Comparison of ENCODE assay signal across 17 mouse cellular contexts in genomic region chr8:92134434-92134833, GRCm38 (mm10).
DNase-seq lines count a peak whose midpoint lies in the region; ATAC-seq and TF ChIP-seq lines count a peak whose summit lies in the region.
"Had no signal": no experiment of that assay in that cellular context is flagged by ENCODE, and none has a peak within 500 bp of the region (broad histone marks: within the 10 kb centered on the region; RNA-seq: fewer than 3 reads in every experiment).

No protein-coding gene starts in this region.

- H3K4me2 ChIP-seq in forebrain, embryonic 16.5 days (ENCODE audit: low read length): peak overlapping the region; percentile 41
- no peak overlapping the region for H3K4me2 ChIP-seq in midbrain, embryonic 13.5 days (replicated peaks)
- no peak overlapping the region for H3K4me2 ChIP-seq in liver, embryonic 12.5 days
- H3K4me2 ChIP-seq: limb, embryonic 12.5 days; lung, embryonic 15.5 days had no signal

- ATAC-seq in forebrain, embryonic 16.5 days: peak; percentile 53
- peak; percentile 55 for ATAC-seq in midbrain, embryonic 13.5 days
- ATAC-seq in liver, embryonic 12.5 days: no peak

- peaks cover 18% of the 10 kb centered on the region for H3K27me3 ChIP-seq in E14TG2a.4 (ENCODE audit: insufficient read depth, low read length)
- peaks cover 9% of the 10 kb centered on the region for H3K27me3 ChIP-seq in forebrain, embryonic 16.5 days (replicated peaks; ENCODE audit: control insufficient read depth, insufficient read depth, low read length)
- peaks cover 49% of the 10 kb centered on the region for H3K27me3 ChIP-seq in midbrain, embryonic 13.5 days
- peaks cover 34% of the 10 kb centered on the region; the same call in 1 of the 2 replicates for H3K27me3 ChIP-seq in liver, embryonic 12.5 days (replicated peaks)
- H3K27me3 ChIP-seq: CH12.LX; embryonic facial prominence, embryonic 12.5 days had no signal

- peaks cover 3% of the 10 kb centered on the region; the same call in 1 of the 2 replicates for H3K9me3 ChIP-seq in E14TG2a.4 (ENCODE audit: low read length)
- H3K9me3 ChIP-seq in forebrain, embryonic 16.5 days (ENCODE audit: control insufficient read depth, low read length): 0 out of 2 replicates have a peak, but pooled peaks cover 3% of the 10 kb centered on the region
- no peaks in the 10 kb centered on the region for H3K9me3 ChIP-seq in midbrain, embryonic 13.5 days
- no peaks in the 10 kb centered on the region for H3K9me3 ChIP-seq in liver, embryonic 12.5 days (replicated peaks)
- H3K9me3 ChIP-seq: embryonic facial prominence, embryonic 12.5 days; limb, embryonic 12.5 days; lung, embryonic 15.5 days had no signal

- peak overlapping the region; percentile 69; the same call in 1 of the 2 replicates for H3K27ac ChIP-seq in forebrain, embryonic 16.5 days (ENCODE audit: low read length)
- peak overlapping the region; percentile 78 for H3K27ac ChIP-seq in midbrain, embryonic 13.5 days
- no peak overlapping the region for H3K27ac ChIP-seq in liver, embryonic 12.5 days
- H3K27ac ChIP-seq: limb, embryonic 12.5 days; lung, embryonic 15.5 days had no signal

- no peak overlapping the region for H3K9ac ChIP-seq in forebrain, embryonic 16.5 days (replicated peaks; ENCODE audit: low read depth, low read length)
- H3K9ac ChIP-seq in midbrain, embryonic 13.5 days (replicated peaks): no peak overlapping the region
- H3K9ac ChIP-seq in liver, embryonic 12.5 days: no peak overlapping the region
- H3K9ac ChIP-seq: embryonic facial prominence, embryonic 12.5 days; limb, embryonic 12.5 days; lung, embryonic 15.5 days had no signal

- H3K36me3 ChIP-seq in E14TG2a.4 (ENCODE audit: insufficient read depth, low read length): no peaks in the 10 kb centered on the region
- H3K36me3 ChIP-seq in forebrain, embryonic 16.5 days (ENCODE audit: control insufficient read depth, insufficient read depth): no peaks in the 10 kb centered on the region
- no peaks in the 10 kb centered on the region for H3K36me3 ChIP-seq in midbrain, embryonic 13.5 days
- no peaks in the 10 kb centered on the region for H3K36me3 ChIP-seq in liver, embryonic 12.5 days
- H3K36me3 ChIP-seq: embryonic facial prominence, embryonic 12.5 days; limb, embryonic 12.5 days; lung, embryonic 15.5 days had no signal

- 5% methylated on average over 5 of the region's 5 CpGs for WGBS in forebrain, embryonic 16.5 days
- 6% methylated on average over 5 of the region's 5 CpGs for WGBS in midbrain, embryonic 13.5 days
- 26% methylated on average over 5 of the region's 5 CpGs for WGBS in liver, embryonic 12.5 days (ENCODE audit: insufficient replicate concordance)

- DNase-seq in ZHBTc4 (ENCODE audit: low read depth, low spot score): peak; percentile 51
- DNase-seq in adrenal gland, postnatal 14 days: no peak
- no peak for DNase-seq in frontal cortex, postnatal 14 days (ENCODE audit: low spot score in 2 of 2)
- DNase-seq in left cerebral cortex, postnatal 10 days (ENCODE audit: extremely low spot score in 1 of 2, low spot score in 2 of 2): no peak
- DNase-seq: gastrocnemius, postnatal 25 days; heart, postnatal 10 days; kidney, postnatal 10 days; right cerebral cortex, postnatal 25 days had no signal

- intact Hi-C loops in left cerebral cortex, postnatal 10 days (cut with DNase I): no loop called here

- H3K4me1 ChIP-seq in E14TG2a.4 (replicated peaks; ENCODE audit: low read depth, low read length): peaks cover 57% of the 10 kb centered on the region
- H3K4me1 ChIP-seq in forebrain, embryonic 16.5 days (replicated peaks; ENCODE audit: control insufficient read depth, insufficient read depth, low read length): peaks cover 28% of the 10 kb centered on the region
- H3K4me1 ChIP-seq in midbrain, embryonic 13.5 days (replicated peaks): peaks cover 50% of the 10 kb centered on the region
- peaks cover 6% of the 10 kb centered on the region; the same call in 1 of the 2 replicates for H3K4me1 ChIP-seq in liver, embryonic 12.5 days

- peak overlapping the region; percentile 37 for H3K4me3 ChIP-seq in E14TG2a.4 (replicated peaks; ENCODE audit: low read length)
- H3K4me3 ChIP-seq in forebrain, embryonic 16.5 days (replicated peaks; ENCODE audit: low read length): no peak overlapping the region
- no peak overlapping the region for H3K4me3 ChIP-seq in midbrain, embryonic 13.5 days (replicated peaks)
- H3K4me3 ChIP-seq in liver, embryonic 12.5 days: no peak overlapping the region
- H3K4me3 ChIP-seq: embryonic facial prominence, embryonic 12.5 days; limb, embryonic 12.5 days; lung, embryonic 15.5 days; myocyte had no signal

- no peak for TF ChIP-seq CTCF in E14TG2a.4 (conservative IDR thresholded peaks at IDR 0.05; ENCODE audit: low read length)
